Mouse (Mus musculus) intestine, postnatal 0 days (tissue): ENCODE measurements around the gene Abcc4. TPM values are rescaled to one million over a fixed set of nuclear protein-coding genes. Genes with fewer than 3 reads are reported as not detected.

Source experiments
- ATAC-seq: fragments of 200-750 bp; cut with Nextera tagmentation; 2 replicates; pipeline ENCODE4 v1.8.0; 2017; ENCODE audit warnings: mild to moderate bottlenecking, moderate TSS enrichment, moderate library complexity
- H3K27ac ChIP-seq: fragments of 300-500 bp; sonication (generic); 2 replicates; pipeline ENCODE4 v1.5.1; 2014; ENCODE audit warnings: mild to moderate bottlenecking, low read depth, low read length, moderate library complexity
- H3K27me3 ChIP-seq: fragments of 300-500 bp; sonication (generic); replicated peaks from 2 replicates; pipeline ENCODE4 v1.6.1; 2014; ENCODE audit warnings: low read length, mixed read lengths; ENCODE audit not compliant: control insufficient read depth, insufficient read depth
- H3K36me3 ChIP-seq: fragments of 300-500 bp; sonication (generic); 2 replicates; pipeline ENCODE4 v1.6.1; 2014; ENCODE audit warnings: mild to moderate bottlenecking, moderate library complexity; ENCODE audit not compliant: control insufficient read depth, insufficient read depth
- H3K4me1 ChIP-seq: fragments of 300-500 bp; sonication (generic); replicated peaks from 2 replicates; pipeline ENCODE4 v1.6.1; 2014; ENCODE audit warnings: antibody characterized with exemption, low read length, mixed read lengths; ENCODE audit not compliant: control insufficient read depth, insufficient read depth
- H3K4me2 ChIP-seq: fragments of 300-500 bp; sonication (generic); replicated peaks from 2 replicates; pipeline ENCODE4 v1.6.1; 2014; ENCODE audit warnings: low read depth, mild to moderate bottlenecking, moderate library complexity
- H3K4me3 ChIP-seq: fragments of 300-500 bp; sonication (generic); 2 replicates; pipeline ENCODE4 v1.5.1; 2014; ENCODE audit warnings: low read depth, low read length
- H3K9ac ChIP-seq: fragments of 300-500 bp; sonication (generic); 2 replicates; pipeline ENCODE4 v1.6.1; 2014; ENCODE audit warnings: mild to moderate bottlenecking, low read depth, low read length
- H3K9me3 ChIP-seq: fragments of 300-500 bp; sonication (generic); 2 replicates; pipeline ENCODE4 v1.6.1; 2016; ENCODE audit warnings: mixed run types; ENCODE audit not compliant: control insufficient read depth
- CTCF ChIP-seq: sonication (generic); IDR thresholded peaks from 2 replicates; pipeline ENCODE4 v1.5.1; 2016; ENCODE audit warnings: low read depth, mild to moderate bottlenecking, control low read depth, antibody characterized with exemption, moderate library complexity
- WGBS: fragments of 180-500 bp; shearing (Covaris S2); extraction: QIAGEN DNeasy Blood & Tissue Kit; methylation state at CpG from one replicate; pipeline ENCODE4 v1.1.7; 2014; 5-methylcytosine and 5-hydroxymethylcytosine counted together
- polyA plus RNA-seq: library from polyadenylated mRNA; unstranded; fragments of >200 nt; fragmentation: Nextera tagmentation; extraction: Ambion mirVana; gene quantifications from 2 replicates; pipeline ENCODE4 v1.2.1, GENCODE M21; 2015

The Abcc4 gene
- polyA plus RNA-seq, 1 experiment from 2014 or later: 1.4 TPM

DNA sequence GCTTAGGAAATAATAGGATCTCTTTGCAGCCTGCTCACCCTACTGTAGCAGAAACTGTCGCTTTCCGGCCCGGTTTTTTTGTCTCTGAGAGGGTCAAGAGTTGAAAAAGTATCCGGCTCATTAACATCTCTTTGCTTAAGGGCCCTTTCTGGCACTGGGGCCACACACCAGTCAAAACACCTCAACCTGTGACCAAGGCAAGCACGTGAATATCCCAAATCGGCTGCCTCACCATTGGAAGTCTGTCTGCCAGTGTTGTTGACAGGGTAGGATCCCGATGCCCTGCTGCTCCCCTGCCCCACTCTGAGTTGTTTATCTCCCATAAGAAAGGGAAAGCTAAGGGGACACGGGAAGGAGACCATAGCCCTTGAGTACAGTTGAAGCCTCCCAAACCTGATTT lies 7.8 kb upstream of the Abcc4 start:
- peak overlapping the region; percentile 31 for H3K4me3 ChIP-seq
- H3K4me1 ChIP-seq: no peaks in the 10 kb centered on the region
- no peak for ATAC-seq
- H3K27ac ChIP-seq: no peak overlapping the region
- H3K27me3 ChIP-seq: no peaks in the 10 kb centered on the region
- peak overlapping the region; percentile 65 for H3K4me2 ChIP-seq
- no peaks in the 10 kb centered on the region for H3K36me3 ChIP-seq
- TF ChIP-seq CTCF: no peak
- no peak overlapping the region for H3K9ac ChIP-seq
- 26% methylated on average over 8 of the region's 8 CpGs for WGBS
- no peaks in the 10 kb centered on the region for H3K9me3 ChIP-seq

DNA sequence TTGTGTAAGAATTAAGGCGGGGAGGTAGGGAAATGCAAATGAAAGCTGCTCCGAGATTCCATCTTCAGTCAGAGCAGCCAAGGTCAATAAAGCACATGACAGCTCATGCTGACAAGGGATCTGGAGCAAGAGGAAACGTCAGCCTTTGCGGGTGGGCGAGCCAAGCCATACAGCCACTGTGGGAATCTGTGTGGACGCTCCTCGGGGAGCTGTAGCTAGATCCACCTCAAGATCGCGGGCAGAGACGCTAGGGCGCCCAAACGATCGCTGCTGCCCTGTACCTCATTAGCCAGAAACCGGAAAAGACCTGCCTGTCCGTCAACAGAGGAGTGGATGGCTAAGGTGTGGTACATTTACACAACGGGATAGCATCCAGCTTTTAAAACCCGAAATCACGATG lies 7.4 kb upstream of the Abcc4 start:
- Histone ChIP-seq H3K4me2 (peak overlapping the region; percentile 65), H3K4me1 (no peaks in the 10 kb centered on the region), H3K36me3 (no peaks in the 10 kb centered on the region), H3K4me3 (peak overlapping the region; percentile 31), H3K9me3 (no peaks in the 10 kb centered on the region), H3K9ac (no peak overlapping the region), H3K27ac (no peak overlapping the region), H3K27me3 (no peaks in the 10 kb centered on the region)
- ATAC-seq: no peak; the same call in 1 of the 2 replicates
- 2% methylated on average over 18 of the region's 18 CpGs for WGBS
- no peak for TF ChIP-seq CTCF

DNA sequence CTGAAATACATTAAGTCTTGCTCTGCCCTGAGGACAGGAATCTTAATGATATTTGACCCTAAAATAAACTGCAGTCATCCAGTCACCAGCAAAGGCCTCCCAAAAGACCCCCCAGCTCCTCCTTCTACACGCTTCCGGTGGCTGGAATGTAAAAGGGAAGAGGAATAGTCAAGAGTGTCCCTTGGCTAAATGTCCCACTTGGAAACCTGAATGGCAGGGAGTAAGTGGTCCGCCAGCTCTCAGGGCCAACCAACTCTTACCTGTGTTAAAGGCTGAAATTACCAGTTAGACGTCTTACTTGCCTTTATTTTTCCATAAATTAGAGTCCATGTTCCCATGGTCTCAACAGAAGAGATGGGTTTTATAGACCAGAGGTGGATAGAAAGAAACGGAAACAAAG lies 6.9 kb upstream of the Abcc4 start:
- Histone ChIP-seq H3K27ac (no peak overlapping the region), H3K4me2 (peak overlapping the region; percentile 65), H3K4me3 (peak overlapping the region; percentile 31; the same call in 1 of the 2 replicates), H3K36me3 (no peaks in the 10 kb centered on the region), H3K27me3 (no peaks in the 10 kb centered on the region), H3K4me1 (no peaks in the 10 kb centered on the region), H3K9ac (no peak overlapping the region), H3K9me3 (no peaks in the 10 kb centered on the region)
- no peak for TF ChIP-seq CTCF
- 72% methylated on average over 5 of the region's 5 CpGs for WGBS
- ATAC-seq: no peak

DNA sequence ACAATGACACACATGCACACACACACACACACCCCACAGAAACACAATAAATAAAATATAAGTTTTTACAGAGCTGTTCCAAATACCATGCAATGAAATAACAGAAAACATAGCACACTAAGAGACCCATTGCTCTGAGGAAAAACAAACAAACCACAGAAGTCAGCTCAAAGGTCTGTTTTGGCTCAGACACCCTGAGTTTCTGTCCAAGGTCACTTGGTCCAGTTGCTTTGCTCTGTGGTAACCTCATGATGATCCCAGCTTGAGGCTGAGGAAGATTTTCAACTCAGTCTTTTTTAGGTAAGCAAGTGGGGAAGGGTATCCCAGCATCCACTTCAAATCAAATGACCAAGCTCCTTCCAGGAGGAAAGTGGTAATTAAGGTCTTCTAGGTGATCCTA lies 4.9 kb upstream of the Abcc4 start:
- TF ChIP-seq CTCF: no peak
- H3K4me1 ChIP-seq: no peaks in the 10 kb centered on the region
- no peak overlapping the region for H3K9ac ChIP-seq
- H3K36me3 ChIP-seq: no peaks in the 10 kb centered on the region
- no peak overlapping the region for H3K4me3 ChIP-seq
- H3K9me3 ChIP-seq: no peaks in the 10 kb centered on the region
- H3K27ac ChIP-seq: no peak overlapping the region
- no peak overlapping the region for H3K4me2 ChIP-seq
- H3K27me3 ChIP-seq: no peaks in the 10 kb centered on the region
- ATAC-seq: no peak

DNA sequence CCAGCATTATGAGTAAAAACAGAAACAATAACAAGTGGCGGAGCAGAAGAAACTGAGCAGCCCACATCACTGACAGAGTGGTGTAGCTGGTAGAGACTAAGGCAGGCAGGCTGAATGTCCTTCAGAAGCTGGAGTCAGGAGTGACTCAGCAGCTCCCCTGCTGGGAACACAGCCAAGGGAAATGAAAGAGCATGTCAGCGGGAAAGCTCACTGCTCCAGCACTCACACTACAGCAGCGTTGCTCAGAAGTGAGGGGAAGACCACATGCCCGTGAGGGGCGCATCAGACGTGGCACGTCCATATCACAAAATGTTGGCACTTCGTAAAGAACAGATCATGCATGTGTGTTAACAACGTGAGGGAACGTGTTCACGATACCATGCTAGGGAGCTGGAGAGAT lies 3.7 kb upstream of the Abcc4 start:
- 37% methylated on average over 11 of the region's 11 CpGs for WGBS
- Histone ChIP-seq H3K36me3 (no peaks in the 10 kb centered on the region), H3K4me2 (no peak overlapping the region), H3K27me3 (peaks cover 3% of the 10 kb centered on the region; the same call in 1 of the 2 replicates), H3K4me3 (no peak overlapping the region), H3K4me1 (0 out of 2 replicates have a peak, but pooled peaks cover 3% of the 10 kb centered on the region), H3K27ac (no peak overlapping the region), H3K9me3 (no peaks in the 10 kb centered on the region), H3K9ac (no peak overlapping the region)
- TF ChIP-seq CTCF: peak; percentile 82
- peak; percentile 70 for ATAC-seq

DNA sequence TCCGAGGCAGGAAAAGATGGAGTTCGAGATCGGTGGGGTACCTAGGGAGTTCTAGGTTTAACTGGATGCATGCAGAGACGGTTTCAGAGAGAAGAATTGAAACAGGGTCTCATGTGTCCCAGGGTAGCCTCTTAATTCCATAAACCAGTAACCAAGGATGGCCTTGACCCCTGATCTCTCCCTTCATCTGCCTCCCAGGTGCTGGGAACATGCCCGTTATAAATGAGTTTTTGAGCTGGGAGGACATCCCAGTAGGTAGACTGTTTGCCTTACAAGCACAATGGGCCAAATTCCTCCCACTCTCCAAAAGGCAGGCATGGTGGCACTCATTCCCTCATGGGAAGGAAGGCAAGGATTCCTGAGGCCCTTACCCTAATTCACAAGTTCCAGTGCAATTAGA lies 2.1 kb upstream of the Abcc4 start:
- H3K9me3 ChIP-seq: no peaks in the 10 kb centered on the region
- H3K4me1 ChIP-seq: 0 out of 2 replicates have a peak, but pooled peaks cover 3% of the 10 kb centered on the region
- H3K27ac ChIP-seq: no peak overlapping the region
- no peak for ATAC-seq
- no peaks in the 10 kb centered on the region for H3K36me3 ChIP-seq
- H3K27me3 ChIP-seq: peaks cover 12% of the 10 kb centered on the region; the same call in 1 of the 2 replicates
- H3K4me2 ChIP-seq: no peak overlapping the region
- no peak for TF ChIP-seq CTCF
- 89% methylated on average over 5 of the region's 5 CpGs for WGBS
- no peak overlapping the region for H3K4me3 ChIP-seq
- H3K9ac ChIP-seq: no peak overlapping the region

DNA sequence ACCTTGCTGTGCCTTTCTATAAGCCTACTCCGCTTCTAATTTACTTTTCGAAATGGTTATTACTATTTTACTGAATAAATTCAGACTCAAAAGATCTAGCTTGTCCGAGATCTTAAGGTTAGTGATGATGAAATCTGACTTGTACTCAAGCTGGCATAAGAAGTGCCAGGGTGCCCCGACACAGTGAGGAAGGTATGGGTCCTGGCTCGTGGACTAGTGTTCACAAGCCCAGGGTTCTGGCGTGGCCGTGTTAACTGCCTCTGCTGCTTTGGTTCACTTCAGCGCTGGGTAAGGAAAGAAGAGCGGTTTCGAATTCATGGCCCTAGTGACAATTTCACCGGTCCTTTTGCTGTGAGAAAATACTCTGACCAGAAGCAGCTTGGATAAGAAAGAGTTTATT lies 943 bp upstream of the Abcc4 start:
- no peak overlapping the region for H3K9ac ChIP-seq
- no peak overlapping the region for H3K27ac ChIP-seq
- TF ChIP-seq CTCF: no peak
- no peak for ATAC-seq
- no peak overlapping the region for H3K4me3 ChIP-seq
- H3K27me3 ChIP-seq: peaks cover 12% of the 10 kb centered on the region; the same call in 1 of the 2 replicates
- H3K4me2 ChIP-seq: peak overlapping the region; percentile 93; the same call in 1 of the 2 replicates
- no peaks in the 10 kb centered on the region for H3K36me3 ChIP-seq
- 0 out of 2 replicates have a peak, but pooled peaks cover 3% of the 10 kb centered on the region for H3K4me1 ChIP-seq
- 92% methylated on average over 11 of the region's 11 CpGs for WGBS
- no peaks in the 10 kb centered on the region for H3K9me3 ChIP-seq
